7 mouse cellular contexts compared by ENCODE assay signal in genomic region chr15:103172537-103172936, GRCm38 (mm10). TPM values are rescaled to one million over a fixed set of nuclear protein-coding genes. Genes with fewer than 3 reads are reported as not detected.
DNase-seq lines count a peak whose midpoint lies in the region; ATAC-seq and TF ChIP-seq lines count a peak whose summit lies in the region.

No protein-coding gene starts in this region.

- peak; percentile 64 for TF ChIP-seq RAD21 in MEL (IDR thresholded peaks at IDR 0.05; ENCODE audit: low read depth, low read length)

- ATAC-seq in liver, embryonic 12.5 days, result no peak
- ATAC-seq in liver, postnatal 0 days, result no peak

- H3K79me2 ChIP-seq in MEL (ENCODE audit: control insufficient read depth, insufficient read depth, low read length, poor library complexity), result no peaks in the 10 kb centered on the region; the same call in 1 of the 2 replicates

- peak; percentile 51 to 76 (median 75) for TF ChIP-seq CTCF in MEL (IDR thresholded peaks at IDR 0.05 in 2 of 3, conservative IDR thresholded peaks at IDR 0.05 in 1 of 3; ENCODE audit: control insufficient read depth in 1 of 3, insufficient read depth in 1 of 3, low read depth in 2 of 3, low read length in 3 of 3, poor library complexity in 1 of 3, severe bottlenecking in 1 of 3)
- peak; percentile 91 for TF ChIP-seq CTCF in brain, embryonic 14.5 days (IDR thresholded peaks at IDR 0.05; ENCODE audit: borderline replicate concordance, extremely low read depth, insufficient read depth, insufficient read length)
- TF ChIP-seq CTCF in liver, postnatal 0 days (IDR thresholded peaks at IDR 0.05; ENCODE audit: low read depth), result peak; percentile 79
- TF ChIP-seq CTCF in olfactory bulb, adult 2 months (IDR thresholded peaks at IDR 0.05; ENCODE audit: insufficient read depth, low read depth, low read length), result peak; percentile 72

- peaks cover 27% of the 10 kb centered on the region for H3K4me1 ChIP-seq in liver, embryonic 12.5 days
- H3K4me1 ChIP-seq in MEL (ENCODE audit: control insufficient read depth in 1 of 2, insufficient read depth in 2 of 2, low read length in 2 of 2), result peaks cover 0 to 14% of the 10 kb centered on the region in 2 experiments; a peak in 3 of 4 replicates
- H3K4me1 ChIP-seq in liver, postnatal 0 days (ENCODE audit: insufficient read depth), result peaks cover 22% of the 10 kb centered on the region
- H3K4me1 ChIP-seq in olfactory bulb, adult 2 months (ENCODE audit: control insufficient read depth, insufficient read depth, low read length), result peaks cover 8% of the 10 kb centered on the region

- no peak for TF ChIP-seq EP300 in MEL (IDR thresholded peaks at IDR 0.05; ENCODE audit: low read depth in 1 of 2, low read length in 2 of 2)
- TF ChIP-seq EP300 in liver, postnatal 0 days (IDR thresholded peaks at IDR 0.05; ENCODE audit: low read depth), result no peak

- peaks cover 100% of the 10 kb centered on the region for H3K27me3 ChIP-seq in liver, embryonic 12.5 days (replicated peaks)
- H3K27me3 ChIP-seq in MEL (ENCODE audit: control insufficient read depth in 1 of 2, insufficient read depth in 2 of 2, low read length in 2 of 2), result no peaks in the 10 kb centered on the region; a peak in 1 of 4 replicates
- H3K27me3 ChIP-seq in liver, postnatal 0 days (ENCODE audit: insufficient read depth, low read length), result peaks cover 97% of the 10 kb centered on the region

- TF ChIP-seq POLR2A in MEL (IDR thresholded peaks at IDR 0.05; ENCODE audit: control insufficient read depth in 1 of 2, insufficient read depth in 1 of 2, low read depth in 1 of 2, low read length in 2 of 2, poor library complexity in 1 of 2), result no peak
- no peak for TF ChIP-seq POLR2A in brain, embryonic 14.5 days (IDR thresholded peaks at IDR 0.05; ENCODE audit: borderline replicate concordance, extremely low read depth, insufficient read depth, insufficient read length, poor library complexity, severe bottlenecking)
- no peak for TF ChIP-seq POLR2A in olfactory bulb, adult 2 months (IDR thresholded peaks at IDR 0.05; ENCODE audit: insufficient read depth, low read depth, low read length)

- no peak overlapping the region for H3K27ac ChIP-seq in liver, embryonic 12.5 days
- H3K27ac ChIP-seq in MEL (ENCODE audit: control insufficient read depth, low read depth, low read length), result no peak overlapping the region
- H3K27ac ChIP-seq in liver, postnatal 0 days (ENCODE audit: low read depth), result no peak overlapping the region
- H3K27ac ChIP-seq in olfactory bulb, adult 2 months (ENCODE audit: insufficient read depth, low read depth, low read length), result no peak overlapping the region

- DNase-seq in liver (peak; percentile 61), MEL (ENCODE audit: low read depth, low spot score) (peak; percentile 63)
- DNase-seq in brain, embryonic 14.5 days (ENCODE audit: low read depth), result peak; percentile 76
- peak; percentile 41 to 54 for DNase-seq in heart, postnatal 36 days
- peak; percentile 73 for DNase-seq in liver, postnatal 0 days

- no peak overlapping the region for H3K4me3 ChIP-seq in liver, embryonic 12.5 days
- no peak overlapping the region for H3K4me3 ChIP-seq in MEL (ENCODE audit: control insufficient read depth in 1 of 2, insufficient read depth in 1 of 2, low read depth in 2 of 2, low read length in 2 of 2)
- no peak overlapping the region for H3K4me3 ChIP-seq in liver, postnatal 0 days (ENCODE audit: low read depth, low read length)
- H3K4me3 ChIP-seq in olfactory bulb, adult 2 months (ENCODE audit: insufficient read depth, low read depth, low read length), result no peak overlapping the region

- H3K36me3 ChIP-seq in liver, embryonic 12.5 days, result no peaks in the 10 kb centered on the region
- no peaks in the 10 kb centered on the region for H3K36me3 ChIP-seq in MEL (ENCODE audit: control insufficient read depth in 1 of 2, insufficient read depth in 2 of 2, low read length in 2 of 2)
- H3K36me3 ChIP-seq in liver, postnatal 0 days (replicated peaks; ENCODE audit: insufficient read depth, low read length), result no peaks in the 10 kb centered on the region

- intact Hi-C loops in heart, postnatal 36 days (cut with DNase I), result loop anchor here (5.0 to 10.0 kb wide), 2 partner anchors 410 to 478 kb away; no protein-coding TSS in a partner anchor

- H3K9me3 ChIP-seq in liver, embryonic 12.5 days (replicated peaks), result no peaks in the 10 kb centered on the region
- no peaks in the 10 kb centered on the region for H3K9me3 ChIP-seq in MEL (replicated peaks; ENCODE audit: insufficient read depth, low read length)
- H3K9me3 ChIP-seq in liver, postnatal 0 days (ENCODE audit: low read length), result no peaks in the 10 kb centered on the region

- H3K4me2 ChIP-seq in liver, embryonic 12.5 days, result no peak overlapping the region
- no peak overlapping the region for H3K4me2 ChIP-seq in liver, postnatal 0 days (ENCODE audit: low read depth, low read length)

- H3K9ac ChIP-seq in liver, embryonic 12.5 days, result no peak overlapping the region
- H3K9ac ChIP-seq in MEL (ENCODE audit: control insufficient read depth, low read depth, low read length, poor library complexity, severe bottlenecking), result no peak overlapping the region
- H3K9ac ChIP-seq in liver, postnatal 0 days (replicated peaks), result no peak overlapping the region

- 5% methylated on average over 10 of the region's 10 CpGs for WGBS in liver, embryonic 12.5 days (ENCODE audit: insufficient replicate concordance)
- 8% methylated on average over 10 of the region's 10 CpGs for WGBS in liver, postnatal 0 days (ENCODE audit: insufficient replicate concordance)
- WGBS in olfactory bulb, adult 2 months, result 13% methylated on average over 10 of the region's 10 CpGs

TF ChIP-seq in MEL, 35 proteins besides CTCF, POLR2A, EP300 and RAD21:
- TF ChIP-seq USF2 (IDR thresholded peaks at IDR 0.05; ENCODE audit: borderline replicate concordance in 1 of 2, insufficient read depth in 1 of 2, low read depth in 1 of 2, low read length in 2 of 2) (no peak), POLR2AphosphoS2 (IDR thresholded peaks at IDR 0.05; ENCODE audit: low read length) (no peak), GABPA (IDR thresholded peaks at IDR 0.05; ENCODE audit: low read depth, low read length) (no peak), SMC3 (IDR thresholded peaks at IDR 0.05; ENCODE audit: low read depth, low read length) (peak; percentile 92), ZC3H11A (IDR thresholded peaks at IDR 0.05; ENCODE audit: low read depth, low read length) (peak; percentile 66)
TF ChIP-seq in MEL: peak in this region for 2.

RNA-seq across cellular contexts. Expression of gene Smug1, which starts 5.6 kb away (rescaled TPM):
- 6.7 and 7.8 TPM in 2 replicates for polyA plus RNA-seq in liver, embryonic 12.5 days (2016; fragmentation: Nextera tagmentation; extraction: Ambion mirVana)
- 3.8 and 5.2 TPM in 2 replicates for total RNA-seq in MEL (2012; rRNA removed)
- 1 to 10 TPM in 1 of 2 experiments, not detected in 1; 4.6 TPM for polyA plus RNA-seq in MEL (2012; ENCODE audit: insufficient read depth in 1 of 2, insufficient read length in 2 of 2, low read depth in 1 of 2, low replicate concordance in 2 of 2, missing spikeins in 1 of 2)
- 30.5 and 31.6 TPM in 2 replicates for polyA plus RNA-seq in brain, embryonic 14.5 days (2012; rRNA removed)
- 10 to 100 TPM; 13.2 to 15.7 TPM for total RNA-seq in heart, postnatal 36 days (2021)
- polyA plus RNA-seq in liver, postnatal 0 days (2015; fragmentation: Nextera tagmentation; extraction: Ambion mirVana), result 3.6 and 3.8 TPM in 2 replicates
- not detected in 2 replicates for polyA plus RNA-seq in olfactory bulb, adult 2 months (2012; ENCODE audit: insufficient read depth, insufficient read length, low replicate concordance, missing spikeins)
